Mouse (Mus musculus): ENCODE measurements around the gene Ksr1. TPM values are rescaled to one million over a fixed set of nuclear protein-coding genes. Genes with fewer than 3 reads are reported as not detected.

Ksr1 gene
- polyA plus RNA-seq, 1 experiment from 2014 or later = 8.6 TPM

DNA sequence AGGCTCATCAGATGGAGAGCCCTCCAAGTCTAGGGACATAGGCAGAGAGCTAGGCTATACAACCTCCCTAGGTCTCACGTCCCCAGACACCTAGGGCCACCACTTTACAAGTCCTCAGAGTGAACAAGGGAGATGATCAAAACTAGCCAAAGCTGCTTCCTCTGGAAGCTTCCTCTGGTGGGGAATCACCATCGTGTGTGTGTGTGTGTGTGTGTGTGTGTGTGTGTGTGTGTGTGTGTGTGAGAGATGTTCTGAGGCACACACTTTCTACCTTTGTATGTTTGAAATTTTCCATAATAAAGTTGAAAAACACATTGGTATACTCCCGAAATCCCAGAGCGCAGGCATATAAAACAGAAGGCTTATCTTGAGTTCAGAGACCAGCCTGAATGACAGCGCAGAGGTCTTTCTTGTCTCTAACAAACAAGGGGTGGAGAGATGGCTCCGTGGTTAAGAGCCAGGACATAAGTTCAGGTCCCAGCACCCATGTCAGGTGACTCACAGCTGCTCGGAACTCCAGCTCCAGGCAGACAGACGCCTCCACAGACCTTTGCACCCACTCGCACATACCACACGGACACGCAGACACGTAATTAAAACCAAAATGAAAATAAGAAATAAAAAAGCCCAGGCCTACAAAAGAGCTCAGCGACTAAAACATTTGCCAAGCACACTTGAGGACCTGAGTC lies 11.6 kb downstream of the Ksr1 start:
- H3K4me1 ChIP-seq (ENCODE audit: control insufficient read depth, insufficient read depth, low read length) = no peaks in the 10 kb centered on the region

DNA sequence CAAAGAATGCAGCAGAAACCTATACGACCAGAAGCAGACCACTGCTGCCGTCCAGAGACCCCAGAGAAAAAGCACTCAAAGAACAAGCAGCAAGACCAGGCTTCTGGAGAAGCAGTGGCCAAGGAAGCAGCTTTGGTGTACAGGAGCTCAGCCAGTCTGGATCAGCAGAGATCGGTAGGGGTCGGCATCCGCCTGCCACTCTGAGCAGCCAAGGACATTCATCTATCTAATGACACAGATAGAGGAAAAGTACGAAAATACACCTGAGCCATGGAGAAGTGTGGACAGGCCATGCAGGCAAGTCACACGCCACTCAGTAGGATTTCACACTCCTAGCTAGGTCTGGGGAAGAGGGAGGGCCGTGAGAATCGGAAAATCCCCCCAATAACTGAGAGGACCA lies 12.2 kb downstream of the Ksr1 start:
- H3K27me3 ChIP-seq (ENCODE audit: control insufficient read depth, insufficient read depth, low read length) = no peaks in the 10 kb centered on the region
- ATAC-seq (ENCODE audit: low read depth) = no peak
- H3K4me3 ChIP-seq (ENCODE audit: low read depth, low read length) = no peak overlapping the region
- no peak overlapping the region for H3K9ac ChIP-seq (replicated peaks; ENCODE audit: low read depth, low read length)
- no peak overlapping the region for H3K27ac ChIP-seq (ENCODE audit: low read depth, low read length)
- 88% methylated on average over 9 of the region's 9 CpGs for WGBS
- no peaks in the 10 kb centered on the region for H3K4me1 ChIP-seq (ENCODE audit: control insufficient read depth, insufficient read depth, low read length)
- no peaks in the 10 kb centered on the region for H3K36me3 ChIP-seq (ENCODE audit: control insufficient read depth, insufficient read depth, low read length)
- no peak overlapping the region for H3K4me2 ChIP-seq (ENCODE audit: low read depth, low read length)
- H3K9me3 ChIP-seq (ENCODE audit: control insufficient read depth, low read length) = no peaks in the 10 kb centered on the region

More for the DNA sequence above, 11.6 kb downstream of the Ksr1 start:
- no peak overlapping the region for H3K4me3 ChIP-seq (ENCODE audit: low read depth, low read length)
- no peaks in the 10 kb centered on the region for H3K27me3 ChIP-seq (ENCODE audit: control insufficient read depth, insufficient read depth, low read length)
- H3K4me2 ChIP-seq (ENCODE audit: low read depth, low read length) = no peak overlapping the region
- ATAC-seq (ENCODE audit: low read depth) = no peak
- no peaks in the 10 kb centered on the region for H3K36me3 ChIP-seq (ENCODE audit: control insufficient read depth, insufficient read depth, low read length)
- no peaks in the 10 kb centered on the region for H3K9me3 ChIP-seq (ENCODE audit: control insufficient read depth, low read length)
- no peak overlapping the region for H3K9ac ChIP-seq (replicated peaks; ENCODE audit: low read depth, low read length)
- 92% methylated on average over 13 of the region's 13 CpGs for WGBS
- no peak overlapping the region for H3K27ac ChIP-seq (ENCODE audit: low read depth, low read length)

DNA sequence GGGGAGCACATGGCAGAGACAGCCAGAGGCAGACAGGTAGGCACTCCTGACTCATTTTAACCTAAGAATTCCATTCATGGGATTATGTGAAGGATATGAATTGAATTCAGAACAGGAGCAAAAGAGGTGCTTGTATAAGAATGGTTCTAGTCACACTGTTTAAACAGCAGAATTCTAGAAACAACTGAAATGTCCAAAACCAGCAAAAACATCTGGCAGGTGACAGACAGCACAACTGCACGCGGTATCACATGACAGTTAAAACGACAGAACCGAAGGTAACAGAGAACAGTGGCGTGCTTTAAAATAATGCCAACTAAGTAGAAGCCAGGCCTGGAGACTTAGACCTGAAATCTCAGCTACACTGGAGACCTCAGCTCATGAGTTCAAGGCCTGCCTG lies 13.2 kb downstream of the Ksr1 start:
- Histone ChIP-seq H3K9ac (replicated peaks; ENCODE audit: low read depth, low read length) (no peak overlapping the region), H3K27me3 (ENCODE audit: control insufficient read depth, insufficient read depth, low read length) (no peaks in the 10 kb centered on the region), H3K4me3 (ENCODE audit: low read depth, low read length) (no peak overlapping the region), H3K36me3 (ENCODE audit: control insufficient read depth, insufficient read depth, low read length) (no peaks in the 10 kb centered on the region), H3K4me2 (ENCODE audit: low read depth, low read length) (no peak overlapping the region), H3K9me3 (ENCODE audit: control insufficient read depth, low read length) (no peaks in the 10 kb centered on the region), H3K27ac (ENCODE audit: low read depth, low read length) (no peak overlapping the region), H3K4me1 (ENCODE audit: control insufficient read depth, insufficient read depth, low read length) (no peaks in the 10 kb centered on the region)
- ATAC-seq (ENCODE audit: low read depth) = no peak
- 89% methylated on average over 5 of the region's 5 CpGs for WGBS

DNA sequence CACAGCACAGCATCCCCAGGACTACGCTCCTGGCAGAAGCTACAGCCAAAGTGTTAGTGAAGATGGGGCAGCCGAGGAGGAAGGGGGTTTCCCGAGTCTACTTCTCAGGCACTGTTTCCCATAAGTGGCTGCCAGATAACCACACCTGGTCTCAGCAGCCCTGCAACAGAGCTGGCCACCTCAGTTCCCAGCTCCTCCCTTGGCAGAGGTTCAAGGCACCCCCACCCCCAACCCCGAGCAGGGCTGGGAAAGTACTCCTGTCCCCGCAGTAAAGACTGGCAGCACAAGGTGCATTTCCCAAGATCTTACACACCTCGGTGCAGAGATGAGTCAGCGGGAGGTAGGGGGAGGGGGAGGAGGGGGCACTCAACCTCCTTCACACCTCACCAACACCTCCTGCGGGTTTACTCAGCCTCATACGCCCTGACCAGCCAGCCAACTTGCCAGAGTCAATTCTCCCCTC lies 14.2 kb downstream of the Ksr1 start:
- no peak overlapping the region for H3K9ac ChIP-seq (replicated peaks; ENCODE audit: low read depth, low read length)
- no peak for ATAC-seq (ENCODE audit: low read depth)
- H3K4me1 ChIP-seq (ENCODE audit: control insufficient read depth, insufficient read depth, low read length) = no peaks in the 10 kb centered on the region
- 70% methylated on average over 9 of the region's 9 CpGs for WGBS
- H3K27ac ChIP-seq (ENCODE audit: low read depth, low read length) = no peak overlapping the region
- H3K27me3 ChIP-seq (ENCODE audit: control insufficient read depth, insufficient read depth, low read length) = no peaks in the 10 kb centered on the region
- no peaks in the 10 kb centered on the region for H3K36me3 ChIP-seq (ENCODE audit: control insufficient read depth, insufficient read depth, low read length)
- no peak overlapping the region for H3K4me2 ChIP-seq (ENCODE audit: low read depth, low read length)
- no peak overlapping the region for H3K4me3 ChIP-seq (ENCODE audit: low read depth, low read length)
- H3K9me3 ChIP-seq (ENCODE audit: control insufficient read depth, low read length) = no peaks in the 10 kb centered on the region

DNA sequence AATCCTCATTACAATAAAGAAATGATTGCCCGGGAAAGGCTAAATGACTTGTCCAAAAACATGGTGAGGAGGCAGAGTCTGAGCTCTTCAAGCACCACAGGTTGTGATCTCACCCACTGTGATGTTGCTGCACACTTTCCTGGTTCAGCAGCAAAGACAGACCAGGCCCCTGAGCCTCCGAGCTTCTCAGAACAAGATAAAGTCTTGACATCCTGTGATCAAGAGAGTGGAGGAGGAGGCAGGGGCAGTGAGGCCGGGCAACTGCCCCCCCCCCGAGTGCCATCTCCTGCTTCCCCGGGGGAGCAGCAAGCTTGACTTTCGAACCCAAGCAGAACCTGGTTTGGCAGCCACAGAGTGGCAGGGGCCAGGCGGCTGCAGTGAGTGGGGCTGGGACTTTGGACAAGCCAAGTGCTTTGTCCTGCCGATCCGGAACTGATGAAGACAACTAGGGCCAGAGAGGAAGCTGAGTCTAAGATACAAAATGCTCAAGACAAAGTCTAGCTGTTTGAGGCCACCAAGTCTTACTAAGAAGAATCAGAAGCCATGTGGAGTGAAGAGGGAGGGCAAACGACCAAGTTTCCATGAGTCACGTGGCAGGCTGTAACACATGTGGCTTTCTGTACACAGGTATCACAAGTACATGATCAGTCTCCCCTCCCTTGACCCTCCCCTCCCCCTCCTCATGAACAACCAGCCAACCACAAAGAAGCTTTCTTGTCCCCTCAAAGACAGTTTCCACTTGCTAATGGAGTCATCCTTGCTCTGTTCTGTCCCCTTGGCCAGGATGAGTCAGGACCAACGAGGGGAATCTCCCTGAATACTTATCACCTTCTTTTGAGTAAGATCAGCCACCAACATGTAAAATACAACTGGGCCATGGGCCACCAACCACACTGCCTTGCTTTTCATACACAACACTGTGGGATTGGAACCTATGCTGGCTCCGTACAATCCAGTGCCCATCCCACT lies 16.5 kb downstream of the Ksr1 start:
- no peaks in the 10 kb centered on the region for H3K9me3 ChIP-seq (ENCODE audit: control insufficient read depth, low read length)
- no peaks in the 10 kb centered on the region for H3K27me3 ChIP-seq (ENCODE audit: control insufficient read depth, insufficient read depth, low read length)
- WGBS = 81% methylated on average over 13 of the region's 13 CpGs
- no peak for ATAC-seq (ENCODE audit: low read depth)
- H3K4me3 ChIP-seq (ENCODE audit: low read depth, low read length) = no peak overlapping the region
- no peak overlapping the region for H3K9ac ChIP-seq (replicated peaks; ENCODE audit: low read depth, low read length)
- no peaks in the 10 kb centered on the region for H3K4me1 ChIP-seq (ENCODE audit: control insufficient read depth, insufficient read depth, low read length)
- no peak overlapping the region for H3K27ac ChIP-seq (ENCODE audit: low read depth, low read length)
- no peaks in the 10 kb centered on the region for H3K36me3 ChIP-seq (ENCODE audit: control insufficient read depth, insufficient read depth, low read length)
- no peak overlapping the region for H3K4me2 ChIP-seq (ENCODE audit: low read depth, low read length)

DNA sequence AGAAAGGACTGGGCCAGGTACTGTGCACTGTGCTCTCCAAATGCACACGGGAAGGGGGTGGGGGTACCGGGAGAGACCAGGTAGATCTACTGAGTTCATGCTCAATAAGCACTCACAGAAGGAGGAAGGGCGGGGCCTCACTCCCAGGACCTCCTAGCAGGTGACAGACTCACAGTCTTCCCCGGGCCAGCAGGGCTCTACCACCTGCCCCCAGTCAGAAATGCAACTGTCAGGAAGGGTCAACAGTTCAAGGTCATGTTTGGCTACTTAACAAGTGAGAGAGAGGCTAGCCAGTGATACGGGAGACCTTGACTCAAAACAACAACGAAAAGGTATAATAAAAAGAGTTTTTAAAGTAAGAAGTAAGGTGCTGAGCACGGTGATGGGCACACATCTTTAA lies 18.0 kb downstream of the Ksr1 start:
- no peaks in the 10 kb centered on the region for H3K36me3 ChIP-seq (ENCODE audit: control insufficient read depth, insufficient read depth, low read length)
- 94% methylated on average over 7 of the region's 7 CpGs for WGBS
- H3K4me3 ChIP-seq (ENCODE audit: low read depth, low read length) = no peak overlapping the region
- no peaks in the 10 kb centered on the region for H3K27me3 ChIP-seq (ENCODE audit: control insufficient read depth, insufficient read depth, low read length)
- H3K27ac ChIP-seq (ENCODE audit: low read depth, low read length) = no peak overlapping the region
- H3K4me1 ChIP-seq (ENCODE audit: control insufficient read depth, insufficient read depth, low read length) = no peaks in the 10 kb centered on the region
- no peak for ATAC-seq (ENCODE audit: low read depth)
- no peak overlapping the region for H3K9ac ChIP-seq (replicated peaks; ENCODE audit: low read depth, low read length)
- H3K4me2 ChIP-seq (ENCODE audit: low read depth, low read length) = no peak overlapping the region
- H3K9me3 ChIP-seq (ENCODE audit: control insufficient read depth, low read length) = no peaks in the 10 kb centered on the region

DNA sequence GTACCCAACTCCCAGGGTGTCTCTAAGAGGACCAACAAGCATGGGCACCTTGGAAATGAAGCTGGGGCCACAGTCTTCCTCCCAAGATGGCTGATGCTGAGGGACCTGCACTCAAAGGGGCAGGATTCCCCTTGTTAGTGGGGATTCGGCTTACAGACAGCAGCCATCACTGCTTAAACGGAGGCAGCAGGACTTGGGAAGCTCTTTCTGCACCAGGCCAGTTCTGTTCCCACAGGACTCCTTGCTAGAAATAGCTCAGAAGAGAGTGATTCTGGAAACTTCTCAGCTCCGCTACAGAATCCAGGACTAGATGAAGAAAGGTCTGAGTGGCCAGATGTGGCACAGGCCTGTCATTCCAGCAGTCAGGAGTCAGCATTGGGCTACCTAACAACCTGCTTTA lies 19.2 kb downstream of the Ksr1 start:
- Histone ChIP-seq H3K4me1 (ENCODE audit: control insufficient read depth, insufficient read depth, low read length) (no peaks in the 10 kb centered on the region), H3K27me3 (ENCODE audit: control insufficient read depth, insufficient read depth, low read length) (no peaks in the 10 kb centered on the region), H3K36me3 (ENCODE audit: control insufficient read depth, insufficient read depth, low read length) (no peaks in the 10 kb centered on the region), H3K27ac (ENCODE audit: low read depth, low read length) (no peak overlapping the region), H3K9me3 (ENCODE audit: control insufficient read depth, low read length) (no peaks in the 10 kb centered on the region), H3K4me3 (ENCODE audit: low read depth, low read length) (no peak overlapping the region), H3K9ac (replicated peaks; ENCODE audit: low read depth, low read length) (no peak overlapping the region), H3K4me2 (ENCODE audit: low read depth, low read length) (no peak overlapping the region)
- no peak for ATAC-seq (ENCODE audit: low read depth)
- WGBS = 84% methylated on average over 3 of the region's 3 CpGs

DNA sequence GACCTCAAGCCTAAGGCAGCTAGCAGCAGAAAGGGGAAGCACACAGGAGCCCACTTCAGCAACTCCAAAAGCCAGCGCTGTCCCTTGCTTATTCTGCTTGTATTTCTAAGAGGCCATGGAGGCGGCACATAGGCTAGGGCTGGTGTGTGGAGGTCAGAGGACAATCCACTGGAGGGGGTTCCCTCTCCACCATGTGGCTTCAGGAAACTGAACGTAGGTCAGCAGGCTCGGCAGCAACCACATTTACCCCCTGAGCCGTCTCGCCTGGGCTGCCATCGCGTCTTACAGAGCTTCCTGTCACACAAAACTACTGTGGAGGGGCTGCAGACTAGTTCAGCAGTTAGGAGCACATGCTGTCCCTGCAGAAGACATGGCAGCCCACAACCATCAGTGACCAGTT lies 20.4 kb downstream of the Ksr1 start:
- 77% methylated on average over 8 of the region's 8 CpGs for whole genome bisulfite sequencing
- H3K9me3 ChIP-seq (ENCODE audit: control insufficient read depth, low read length) = no peaks in the 10 kb centered on the region
- no peak overlapping the region for H3K27ac ChIP-seq (ENCODE audit: low read depth, low read length)
- H3K4me2 ChIP-seq (ENCODE audit: low read depth, low read length) = no peak overlapping the region
- H3K36me3 ChIP-seq (ENCODE audit: control insufficient read depth, insufficient read depth, low read length) = no peaks in the 10 kb centered on the region
- H3K27me3 ChIP-seq (ENCODE audit: control insufficient read depth, insufficient read depth, low read length) = no peaks in the 10 kb centered on the region
- no peak overlapping the region for H3K4me3 ChIP-seq (ENCODE audit: low read depth, low read length)
- no peak for ATAC-seq (ENCODE audit: low read depth)
- no peak overlapping the region for H3K9ac ChIP-seq (replicated peaks; ENCODE audit: low read depth, low read length)
- peaks cover 3% of the 10 kb centered on the region; the same call in 1 of the 2 replicates for H3K4me1 ChIP-seq (ENCODE audit: control insufficient read depth, insufficient read depth, low read length)

DNA sequence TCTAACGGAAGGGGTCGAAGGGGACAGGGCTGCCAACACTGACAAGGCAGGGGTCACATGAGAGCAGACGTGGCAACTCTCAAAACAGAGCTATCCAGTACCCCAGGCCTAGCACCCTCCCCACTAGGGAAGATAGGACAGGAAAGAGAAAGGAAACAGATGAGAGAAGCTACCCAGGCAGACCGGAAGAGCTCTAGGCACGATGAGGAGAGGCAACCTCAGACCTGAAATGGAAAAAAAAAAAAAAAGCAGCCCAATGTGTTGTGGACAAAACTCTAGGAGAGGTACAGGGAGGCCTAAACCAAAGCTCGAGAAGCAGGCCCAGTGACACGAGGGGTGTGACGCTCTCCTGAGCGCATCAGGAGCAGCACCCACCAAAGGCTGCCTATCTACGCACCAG lies 23.7 kb downstream of the Ksr1 start:
- Histone ChIP-seq H3K4me2 (ENCODE audit: low read depth, low read length) (no peak overlapping the region), H3K9ac (replicated peaks; ENCODE audit: low read depth, low read length) (no peak overlapping the region), H3K4me3 (ENCODE audit: low read depth, low read length) (no peak overlapping the region), H3K27ac (ENCODE audit: low read depth, low read length) (no peak overlapping the region), H3K27me3 (ENCODE audit: control insufficient read depth, insufficient read depth, low read length) (no peaks in the 10 kb centered on the region), H3K4me1 (ENCODE audit: control insufficient read depth, insufficient read depth, low read length) (peaks cover 5% of the 10 kb centered on the region; the same call in 1 of the 2 replicates), H3K9me3 (ENCODE audit: control insufficient read depth, low read length) (no peaks in the 10 kb centered on the region), H3K36me3 (ENCODE audit: control insufficient read depth, insufficient read depth, low read length) (no peaks in the 10 kb centered on the region)
- no peak for ATAC-seq (ENCODE audit: low read depth)
- 94% methylated on average over 10 of the region's 10 CpGs for WGBS

Data from neural tube, embryonic 14.5 days (tissue).